Mouse (Mus musculus) megakaryocyte progenitor cell, adult 5-6 weeks (primary cell): ENCODE results near the gene Gm3417. TPM values are rescaled to one million over a fixed set of nuclear protein-coding genes. Genes with fewer than 3 reads are reported as not detected.

Experiments used
- total RNA-seq, 2 experiments: library from RNA; stranded (forward) in 1 of 2; stranded (reverse) in 1 of 2; fragments of 157-497, 149-512 nt in 1 of 2; fragments of 200-1000 nt in 1 of 2; gene quantifications; 2 replicates each; pipeline versions ENCODE4 v1.2.3 to v1.2.4; 2015 to 2017

Gene Gm3417
- total RNA-seq, 2 experiments from 2014 or later: 0.52 TPM; not detected in 1

Other genes with a start within 250 kb of the Gm3417 start
- gene Wdr27, start 35.6 kb downstream of the Gm3417 start, total RNA-seq (2015): 0.51 and 1.3 TPM in 2 replicates
- 0.37 TPM in 1 of 2 replicates, not detected in the other for gene Wdr27, start 35.6 kb downstream of the Gm3417 start, total RNA-seq (2017)
- gene 1600012H06Rik, start 35.6 kb downstream of the Gm3417 start, total RNA-seq (2015): 11.0 and 13.0 TPM in 2 replicates
- gene 1600012H06Rik, start 35.6 kb downstream of the Gm3417 start, total RNA-seq (2017): 9.5 and 12.2 TPM in 2 replicates
- gene Phf10, start 17.5 kb downstream of the Gm3417 start, total RNA-seq (2015): 204 and 222 TPM in 2 replicates
- gene Phf10, start 17.5 kb downstream of the Gm3417 start, total RNA-seq (2017): 73.0 and 85.0 TPM in 2 replicates
- 3.7 and 4.0 TPM in 2 replicates for gene 9030025P20Rik, start 322 bp downstream of the Gm3417 start, total RNA-seq (2015)
- gene 9030025P20Rik, start 322 bp downstream of the Gm3417 start, total RNA-seq (2017): 4.7 and 7.6 TPM in 2 replicates
- 3.9 and 4.3 TPM in 2 replicates for gene Gm3435, start 31.4 kb upstream of the Gm3417 start, total RNA-seq (2015)
- 2.0 and 2.9 TPM in 2 replicates for gene Gm3435, start 31.4 kb upstream of the Gm3417 start, total RNA-seq (2017)
- 57.6 and 71.7 TPM in 2 replicates for gene Ermard, start 62.4 kb upstream of the Gm3417 start, total RNA-seq (2015)
- gene Ermard, start 62.4 kb upstream of the Gm3417 start, total RNA-seq (2017): 24.2 and 39.0 TPM in 2 replicates
- 1.0 and 1.9 TPM in 2 replicates for gene Tcte3, start 62.7 kb upstream of the Gm3417 start, total RNA-seq (2015)
- gene Tcte3, start 62.7 kb upstream of the Gm3417 start, total RNA-seq (2017): 0.33 TPM in 1 of 2 replicates, not detected in the other
- 10.1 and 11.6 TPM in 2 replicates for gene Gm3448, start 62.7 kb upstream of the Gm3417 start, total RNA-seq (2015)
- 15.4 and 16.3 TPM in 2 replicates for gene Gm3448, start 62.7 kb upstream of the Gm3417 start, total RNA-seq (2017)